Mouse (Mus musculus) stomach, postnatal 0 days (tissue): ENCODE measurements around the gene Hmgxb4. TPM values are rescaled to one million over a fixed set of nuclear protein-coding genes. Genes with fewer than 3 reads are reported as not detected.

Experiments used
- ATAC-seq: fragments of 200-750 bp; cut with Nextera tagmentation; 2 replicates; pipeline ENCODE4 v1.8.0; 2017; ENCODE audit not compliant: low FRiP score, low TSS enrichment
- DNase-seq: peaks from one replicate; pipeline ENCODE4 v3.0.0-alpha.2; 2016; ENCODE audit warnings: low spot score
- H3K27ac ChIP-seq: fragments of 300-500 bp; sonication (generic); replicated peaks from 2 replicates; pipeline ENCODE4 v1.5.1; 2014; ENCODE audit warnings: mild to moderate bottlenecking, control low read depth
- H3K27me3 ChIP-seq: fragments of 300-500 bp; sonication (generic); 2 replicates; pipeline ENCODE4 v1.6.1; 2014; ENCODE audit warnings: low read length; ENCODE audit not compliant: control insufficient read depth, insufficient read depth
- H3K36me3 ChIP-seq: fragments of 300-500 bp; sonication (generic); 2 replicates; pipeline ENCODE4 v1.6.1; 2014; ENCODE audit warnings: low read length, mixed read lengths; ENCODE audit not compliant: control insufficient read depth, insufficient read depth
- H3K4me1 ChIP-seq: fragments of 300-500 bp; sonication (generic); replicated peaks from 2 replicates; pipeline ENCODE4 v1.6.1; 2014; ENCODE audit warnings: antibody characterized with exemption; ENCODE audit not compliant: control insufficient read depth, insufficient read depth
- H3K4me2 ChIP-seq: fragments of 300-500 bp; sonication (generic); replicated peaks from 2 replicates; pipeline ENCODE4 v1.6.1; 2014; ENCODE audit warnings: low read depth, mild to moderate bottlenecking, control low read depth, moderate library complexity
- H3K4me3 ChIP-seq: fragments of 300-500 bp; sonication (generic); 2 replicates; pipeline ENCODE4 v1.5.1; 2014; ENCODE audit warnings: low read depth, low read length, control low read depth
- H3K9ac ChIP-seq: fragments of 300-500 bp; sonication (generic); 2 replicates; pipeline ENCODE4 v1.6.1; 2014; ENCODE audit warnings: mild to moderate bottlenecking, low read length, control low read depth, mixed read lengths
- H3K9me3 ChIP-seq: fragments of 300-500 bp; sonication (generic); 2 replicates; pipeline ENCODE4 v1.6.1; 2016; ENCODE audit warnings: low read length; ENCODE audit not compliant: control insufficient read depth
- CTCF ChIP-seq: IDR thresholded peaks from 2 replicates; pipeline ENCODE4 v1.5.1; 2016; ENCODE audit warnings: antibody characterized with exemption, low read depth, mild to moderate bottlenecking, moderate library complexity
- EP300 ChIP-seq: optimal IDR thresholded peaks from 2 replicates; pipeline ENCODE3; 2016; ENCODE audit warnings: antibody characterized with exemption
- WGBS: fragments of 180-500 bp; shearing (Covaris S2); extraction: QIAGEN DNeasy Blood & Tissue Kit; methylation state at CpG from one replicate; pipeline ENCODE4 v1.1.7; 2014; 5-methylcytosine and 5-hydroxymethylcytosine counted together
- polyA plus RNA-seq: library from polyadenylated mRNA; unstranded; fragments of >200 nt; fragmentation: Nextera tagmentation; extraction: Ambion mirVana; gene quantifications from 2 replicates; pipeline ENCODE4 v1.2.1, GENCODE M21; 2015

Hmgxb4 gene
- polyA plus RNA-seq, 1 experiment from 2014 or later, result 9.9 TPM

GRCm38 (mm10) chr8:74987436-74987835 lies 5.7 kb upstream of the Hmgxb4 start:
- WGBS, result 77% methylated on average over 5 of the region's 5 CpGs
- H3K4me3 ChIP-seq, result no peak overlapping the region
- no peaks in the 10 kb centered on the region for H3K36me3 ChIP-seq
- DNase-seq (no peak), ATAC-seq (no peak)
- H3K27me3 ChIP-seq, result no peaks in the 10 kb centered on the region
- no peak overlapping the region for H3K9ac ChIP-seq
- no peaks in the 10 kb centered on the region for H3K4me1 ChIP-seq
- TF ChIP-seq CTCF, result no peak
- no peak overlapping the region for H3K27ac ChIP-seq
- H3K4me2 ChIP-seq, result no peak overlapping the region
- no peaks in the 10 kb centered on the region for H3K9me3 ChIP-seq

GRCm38 (mm10) chr8:74990021-74990420 lies 3.1 kb upstream of the Hmgxb4 start:
- no peak for TF ChIP-seq CTCF
- TF ChIP-seq EP300, result no peak
- Histone ChIP-seq H3K27ac (no peak overlapping the region), H3K4me2 (peak overlapping the region; percentile 23; the same call in 1 of the 2 replicates), H3K9me3 (no peaks in the 10 kb centered on the region), H3K4me1 (no peaks in the 10 kb centered on the region), H3K36me3 (no peaks in the 10 kb centered on the region), H3K9ac (0 out of 2 replicates have a peak overlapping the region, but pooled peaks have one; percentile 13), H3K4me3 (no peak overlapping the region), H3K27me3 (no peaks in the 10 kb centered on the region)
- peak; percentile 31 for DNase-seq
- 11% methylated on average over 15 of the region's 15 CpGs for WGBS
- ATAC-seq, result no peak

GRCm38 (mm10) chr8:74993475-74994451 lies 607 bp downstream of the Hmgxb4 start:
- Histone ChIP-seq H3K27me3 (no peaks in the 10 kb centered on the region), H3K4me2 (peak overlapping the region; percentile 73), H3K27ac (peak overlapping the region; percentile 95), H3K4me1 (no peaks in the 10 kb centered on the region), H3K9me3 (no peaks in the 10 kb centered on the region), H3K36me3 (peaks cover 1% of the 10 kb centered on the region; the same call in 1 of the 2 replicates), H3K9ac (peak overlapping the region; percentile 99), H3K4me3 (peak overlapping the region; percentile 91)
- DNase-seq, result peak; percentile 86
- TF ChIP-seq CTCF (peak; percentile 29; the same call in 1 of the 2 replicates), EP300 (no peak)
- ATAC-seq, result peak; percentile 97
- under 1% methylated on average over 72 of the region's 111 CpGs for WGBS

GRCm38 (mm10) chr8:74994540-74994939 lies 1.4 kb downstream of the Hmgxb4 start:
- H3K4me3 ChIP-seq, result peak overlapping the region; percentile 91
- WGBS, result 3% methylated on average over 7 of the region's 7 CpGs
- peak overlapping the region; percentile 73 for H3K4me2 ChIP-seq
- peaks cover 3% of the 10 kb centered on the region; the same call in 1 of the 2 replicates for H3K36me3 ChIP-seq
- no peak overlapping the region for H3K27ac ChIP-seq
- no peaks in the 10 kb centered on the region for H3K4me1 ChIP-seq
- no peak for TF ChIP-seq CTCF
- TF ChIP-seq EP300, result no peak
- no peak overlapping the region for H3K9ac ChIP-seq
- H3K9me3 ChIP-seq, result no peaks in the 10 kb centered on the region
- DNase-seq (peak; percentile 17), ATAC-seq (no peak)
- H3K27me3 ChIP-seq, result no peaks in the 10 kb centered on the region

GRCm38 (mm10) chr8:75000431-75000830 lies 7.3 kb downstream of the Hmgxb4 start:
- TF ChIP-seq CTCF (no peak), EP300 (no peak)
- no peaks in the 10 kb centered on the region for H3K4me1 ChIP-seq

GRCm38 (mm10) chr8:75008826-75009225 lies 15.7 kb downstream of the Hmgxb4 start:
- Histone ChIP-seq H3K9ac (no peak overlapping the region), H3K4me2 (no peak overlapping the region), H3K27ac (no peak overlapping the region), H3K4me1 (no peaks in the 10 kb centered on the region), H3K36me3 (no peaks in the 10 kb centered on the region; the same call in 1 of the 2 replicates), H3K9me3 (no peaks in the 10 kb centered on the region), H3K4me3 (no peak overlapping the region), H3K27me3 (no peaks in the 10 kb centered on the region)
- TF ChIP-seq EP300, result no peak
- no peak for TF ChIP-seq CTCF
- ATAC-seq (no peak), DNase-seq (no peak)
- WGBS, result 94% methylated on average over 2 of the region's 2 CpGs

More at GRCm38 (mm10) chr8:75000431-75000830, 7.3 kb downstream of the Hmgxb4 start:
- DNase-seq (no peak), ATAC-seq (no peak)
- Histone ChIP-seq H3K36me3 (peaks cover 10% of the 10 kb centered on the region), H3K4me3 (no peak overlapping the region), H3K27me3 (no peaks in the 10 kb centered on the region), H3K9me3 (no peaks in the 10 kb centered on the region), H3K27ac (no peak overlapping the region), H3K4me2 (no peak overlapping the region), H3K9ac (no peak overlapping the region)
- WGBS, result 92% methylated on average over 3 of the region's 3 CpGs
